Mouse (Mus musculus) Muller cell, postnatal 12 days (primary cell): ENCODE results near the gene Hlcs.

Experiments
- DNase-seq: peaks from one replicate; pipeline ENCODE4 v3.0.0-alpha.2; 2015; ENCODE audit errors: inconsistent ontology term

Hlcs gene

GRCm38 (mm10) chr16:94205528-94206484 is 107.6 kb downstream of the Hlcs start:
- DNase-seq = no peak

GRCm38 (mm10) chr16:94201387-94201786 is 112.0 kb downstream of the Hlcs start:
- no peak for DNase-seq

- DNase-seq = no peak
Measured at GRCm38 (mm10) chr16:94195913-94196312, 117.5 kb downstream of the Hlcs start.

- DNase-seq = no peak
Measured at GRCm38 (mm10) chr16:94191379-94192315, 121.7 kb downstream of the Hlcs start.

- no peak for DNase-seq
Measured at GRCm38 (mm10) chr16:94190256-94190655, 123.1 kb downstream of the Hlcs start.

GRCm38 (mm10) chr16:94186526-94186925 is 126.8 kb downstream of the Hlcs start:
- no peak for DNase-seq

GRCm38 (mm10) chr16:94185430-94185829 is 127.9 kb downstream of the Hlcs start:
- DNase-seq = no peak

- DNase-seq = no peak
Measured at GRCm38 (mm10) chr16:94180122-94180870, 133.1 kb downstream of the Hlcs start.

- peak; percentile 10 for DNase-seq
Measured at GRCm38 (mm10) chr16:94179341-94180121, 133.8 kb downstream of the Hlcs start.

GRCm38 (mm10) chr16:94178441-94179220 is 134.7 kb downstream of the Hlcs start:
- DNase-seq = no peak

- no peak for DNase-seq
Measured at GRCm38 (mm10) chr16:94176997-94177857, 136.1 kb downstream of the Hlcs start.

- DNase-seq = no peak
Measured at GRCm38 (mm10) chr16:94175366-94175986, 137.9 kb downstream of the Hlcs start.

GRCm38 (mm10) chr16:94173361-94173760 is 140.0 kb downstream of the Hlcs start:
- DNase-seq = no peak

GRCm38 (mm10) chr16:94170218-94170617 is 143.2 kb downstream of the Hlcs start:
- DNase-seq = no peak

GRCm38 (mm10) chr16:94168655-94169545 is 144.5 kb downstream of the Hlcs start:
- DNase-seq = no peak

GRCm38 (mm10) chr16:94164978-94165377 is 148.4 kb downstream of the Hlcs start:
- no peak for DNase-seq

GRCm38 (mm10) chr16:94164236-94164635 is 149.1 kb downstream of the Hlcs start:
- no peak for DNase-seq
